Mouse (Mus musculus) forebrain, embryonic 14.5 days (tissue): Measurements from ENCODE around the gene Carf. TPM values are rescaled to one million over a fixed set of nuclear protein-coding genes. Genes with fewer than 3 reads are reported as not detected.
"Not testable (repeated sequence)": the region's sequence is repeated elsewhere in the genome, so short reads cannot be mapped to it uniquely, and the experiment has no call there.

Experiments
- ATAC-seq: fragments of 200-750 bp; cut with Nextera tagmentation; 2 replicates; pipeline ENCODE4 v1.8.0; 2017; ENCODE audit warnings: mild to moderate bottlenecking, moderate library complexity
- DNase-seq: peaks from one replicate; pipeline ENCODE4 v3.0.0-alpha.2; 2015; ENCODE audit warnings: low spot score
- H3K27ac ChIP-seq: fragments of 300-500 bp; sonication (generic); 2 replicates; pipeline ENCODE4 v1.5.1; 2014; ENCODE audit warnings: low read depth, mild to moderate bottlenecking, control low read depth, low read length, moderate library complexity
- H3K27me3 ChIP-seq: fragments of 300-500 bp; sonication (generic); replicated peaks from 2 replicates; pipeline ENCODE4 v1.6.1; 2014; ENCODE audit warnings: low read length, control low read depth, mixed read lengths; ENCODE audit not compliant: control insufficient read depth, insufficient read depth
- H3K36me3 ChIP-seq: fragments of 300-500 bp; sonication (generic); 2 replicates; pipeline ENCODE4 v1.6.1; 2014; ENCODE audit warnings: low read length, control low read depth; ENCODE audit not compliant: control insufficient read depth, insufficient read depth
- H3K4me1 ChIP-seq: fragments of 300-500 bp; sonication (generic); 2 replicates; pipeline ENCODE4 v1.6.1; 2014; ENCODE audit warnings: antibody characterized with exemption, low read length, control low read depth; ENCODE audit not compliant: control insufficient read depth, insufficient read depth
- H3K4me2 ChIP-seq: fragments of 300-500 bp; sonication (generic); 2 replicates; pipeline ENCODE4 v1.6.1; 2014; ENCODE audit warnings: mild to moderate bottlenecking, control low read depth, low read length
- H3K4me3 ChIP-seq: fragments of 300-500 bp; sonication (generic); 2 replicates; pipeline ENCODE4 v1.5.1; 2014; ENCODE audit warnings: low read depth, low read length, control low read depth
- H3K9ac ChIP-seq: fragments of 300-500 bp; sonication (generic); 2 replicates; pipeline ENCODE4 v1.6.1; 2014; ENCODE audit warnings: mild to moderate bottlenecking, low read length, control low read depth, moderate library complexity
- H3K9me3 ChIP-seq: fragments of 300-500 bp; sonication (generic); replicated peaks from 2 replicates; pipeline ENCODE4 v1.6.1; 2016; ENCODE audit warnings: low read length, control low read depth, mixed read lengths; ENCODE audit not compliant: control insufficient read depth
- WGBS: fragments of 180-500 bp; shearing (Covaris S2); extraction: QIAGEN DNeasy Blood & Tissue Kit; methylation state at CpG from one replicate; pipeline ENCODE4 v1.1.7; 2014; 5-methylcytosine and 5-hydroxymethylcytosine counted together
- polyA plus RNA-seq: library from polyadenylated mRNA; unstranded; fragments of >200 nt; fragmentation: Nextera tagmentation; extraction: Ambion mirVana; gene quantifications from 2 replicates; pipeline ENCODE4 v1.2.1, GENCODE M21; 2014

Gene Carf
- polyA plus RNA-seq, 1 experiment from 2014 or later = 6.1 TPM

- DNase-seq = no peak
- H3K4me1 ChIP-seq = no peaks in the 10 kb centered on the region
- no peak overlapping the region for H3K4me2 ChIP-seq
- H3K27me3 ChIP-seq = no peaks in the 10 kb centered on the region
- no peak overlapping the region for H3K27ac ChIP-seq
- no peak overlapping the region for H3K9ac ChIP-seq
- 85% methylated on average over 2 of the region's 2 CpGs for WGBS
- H3K4me3 ChIP-seq = no peak overlapping the region
- H3K36me3 ChIP-seq = no peaks in the 10 kb centered on the region
- no peak for ATAC-seq
- no peaks in the 10 kb centered on the region for H3K9me3 ChIP-seq
Observed at GRCm38 (mm10) chr1:60169626-60170025, 71.6 kb downstream of the Carf start.

GRCm38 (mm10) chr1:60170251-60170650 is 72.2 kb downstream of the Carf start:
- H3K27me3 ChIP-seq = no peaks in the 10 kb centered on the region
- H3K36me3 ChIP-seq = no peaks in the 10 kb centered on the region
- H3K4me2 ChIP-seq = no peak overlapping the region
- ATAC-seq (no peak), DNase-seq (no peak)
- no peak overlapping the region for H3K4me3 ChIP-seq
- H3K9ac ChIP-seq = no peak overlapping the region
- no peak overlapping the region for H3K27ac ChIP-seq
- H3K4me1 ChIP-seq = no peaks in the 10 kb centered on the region
- H3K9me3 ChIP-seq = no peaks in the 10 kb centered on the region
- 86% methylated on average over 2 of the region's 2 CpGs for WGBS

- H3K9me3 ChIP-seq = no peaks in the 10 kb centered on the region
- no peak overlapping the region for H3K9ac ChIP-seq
- H3K27me3 ChIP-seq = no peaks in the 10 kb centered on the region
- H3K4me2 ChIP-seq = no peak overlapping the region
- no peaks in the 10 kb centered on the region for H3K4me1 ChIP-seq
- 84% methylated on average over 3 of the region's 3 CpGs for WGBS
- no peak for DNase-seq
- no peak overlapping the region for H3K27ac ChIP-seq
- no peak overlapping the region for H3K4me3 ChIP-seq
- H3K36me3 ChIP-seq = no peaks in the 10 kb centered on the region
- ATAC-seq = no peak
Observed at GRCm38 (mm10) chr1:60173119-60173518, 75.1 kb downstream of the Carf start.

GRCm38 (mm10) chr1:60177814-60178213 is 79.8 kb downstream of the Carf start:
- H3K4me1 ChIP-seq, H3K4me2 ChIP-seq, H3K27ac ChIP-seq, H3K9me3 ChIP-seq, H3K36me3 ChIP-seq, H3K9ac ChIP-seq, H3K27me3 ChIP-seq, DNase-seq, ATAC-seq, H3K4me3 ChIP-seq: not testable (repeated sequence)
- WGBS = 86% methylated on average over 1 of the region's 1 CpGs

- H3K27ac ChIP-seq = no peak overlapping the region
Observed at GRCm38 (mm10) chr1:60179376-60179775, 81.3 kb downstream of the Carf start.

GRCm38 (mm10) chr1:60179932-60180783 is 82.1 kb downstream of the Carf start, which contains the start of gene Nbeal1:
Nbeal1 (plus strand) TSS chr1:60180599.
- under 1% methylated on average over 71 of the region's 74 CpGs for WGBS
- Histone ChIP-seq H3K4me2 (peak within 1 kb of the TSS; percentile 71), H3K27me3 (no peaks in the 10 kb centered on the region), H3K9me3 (no peaks in the 10 kb centered on the region), H3K9ac (peak within 1 kb of the TSS; percentile 81), H3K36me3 (no peaks in the 10 kb centered on the region), H3K4me3 (peak within 1 kb of the TSS; percentile 86), H3K4me1 (peaks cover 7% of the 10 kb centered on the region), H3K27ac (peak within 1 kb of the TSS; percentile 90)
- ATAC-seq (peak; percentile 98), DNase-seq (peak; percentile 98)

More at GRCm38 (mm10) chr1:60179376-60179775, 81.3 kb downstream of the Carf start:
- Histone ChIP-seq H3K4me1 (peaks cover 7% of the 10 kb centered on the region), H3K9me3 (no peaks in the 10 kb centered on the region), H3K4me3 (peak overlapping the region; percentile 86), H3K4me2 (peak overlapping the region; percentile 55), H3K9ac (peak overlapping the region; percentile 46; the same call in 1 of the 2 replicates), H3K27me3 (no peaks in the 10 kb centered on the region), H3K36me3 (no peaks in the 10 kb centered on the region)
- 18% methylated on average over 4 of the region's 4 CpGs for WGBS
- DNase-seq (peak; percentile 19), ATAC-seq (no peak)

GRCm38 (mm10) chr1:60180784-60181221 is 82.8 kb downstream of the Carf start:
- Histone ChIP-seq H3K4me1 (peaks cover 7% of the 10 kb centered on the region), H3K27me3 (no peaks in the 10 kb centered on the region), H3K4me2 (peak overlapping the region; percentile 71), H3K9me3 (no peaks in the 10 kb centered on the region), H3K36me3 (no peaks in the 10 kb centered on the region), H3K4me3 (peak overlapping the region; percentile 86), H3K9ac (peak overlapping the region; percentile 81), H3K27ac (peak overlapping the region; percentile 90)
- DNase-seq (peak; percentile 64), ATAC-seq (no peak; the same call in 1 of the 2 replicates)
- WGBS = under 1% methylated on average over 27 of the region's 30 CpGs

GRCm38 (mm10) chr1:60188454-60188853 is 90.4 kb downstream of the Carf start:
- Histone ChIP-seq H3K36me3 (no peaks in the 10 kb centered on the region), H3K4me3 (no peak overlapping the region), H3K4me2 (no peak overlapping the region), H3K27ac (no peak overlapping the region), H3K27me3 (no peaks in the 10 kb centered on the region), H3K9ac (no peak overlapping the region), H3K9me3 (no peaks in the 10 kb centered on the region), H3K4me1 (no peaks in the 10 kb centered on the region)
- DNase-seq (no peak), ATAC-seq (no peak)

- Histone ChIP-seq H3K36me3 (peaks cover 11% of the 10 kb centered on the region), H3K4me1 (no peaks in the 10 kb centered on the region), H3K27ac (no peak overlapping the region), H3K9me3 (no peaks in the 10 kb centered on the region), H3K9ac (no peak overlapping the region), H3K4me3 (no peak overlapping the region), H3K27me3 (no peaks in the 10 kb centered on the region), H3K4me2 (no peak overlapping the region)
- ATAC-seq (no peak), DNase-seq (no peak)
- WGBS = 71% methylated on average over 3 of the region's 3 CpGs
Observed at GRCm38 (mm10) chr1:60196813-60197212, 98.8 kb downstream of the Carf start.
